Comparison of ENCODE assay signal across 18 mouse cellular contexts in genomic region chr19:28662474-28662873, GRCm38 (mm10). TPM values are rescaled to one million over a fixed set of nuclear protein-coding genes. Genes with fewer than 3 reads are reported as not detected.
DNase-seq lines count a peak whose midpoint lies in the region; ATAC-seq and TF ChIP-seq lines count a peak whose summit lies in the region.
"Had no signal": no experiment of that assay in that cellular context is flagged by ENCODE, and none has a peak within 500 bp of the region (broad histone marks: within the 10 kb centered on the region; RNA-seq: fewer than 3 reads in every experiment).

No protein-coding gene starts in this region.

- no peak for ATAC-seq in heart, embryonic 12.5 days (ENCODE audit: insufficient number of reproducible peaks, low FRiP score)
- no peak for ATAC-seq in heart, embryonic 16.5 days (replicated peaks; ENCODE audit: extremely low read depth, insufficient read depth, low FRiP score)
- no peak for ATAC-seq in kidney, postnatal 0 days (replicated peaks; ENCODE audit: low FRiP score, low read depth)
- ATAC-seq: activated CD4-positive, CD25-positive, alpha-beta regulatory T cell, adult 4 months; forebrain, embryonic 15.5 days; intestine, embryonic 16.5 days had no signal

- H3K9ac ChIP-seq in heart, embryonic 12.5 days: no peak overlapping the region
- no peak overlapping the region for H3K9ac ChIP-seq in heart, embryonic 16.5 days (ENCODE audit: low read length)
- H3K9ac ChIP-seq in kidney, postnatal 0 days (ENCODE audit: low read depth, low read length): no peak overlapping the region
- H3K9ac ChIP-seq: forebrain, embryonic 15.5 days; hindbrain, embryonic 15.5 days had no signal

- 56% methylated on average over 8 of the region's 8 CpGs for WGBS in heart, embryonic 12.5 days
- WGBS in heart, embryonic 16.5 days: 59% methylated on average over 8 of the region's 8 CpGs
- 30% methylated on average over 8 of the region's 8 CpGs for WGBS in kidney, postnatal 0 days

- H3K36me3 ChIP-seq in heart, embryonic 12.5 days: no peaks in the 10 kb centered on the region
- H3K36me3 ChIP-seq in heart, embryonic 16.5 days (ENCODE audit: control insufficient read depth, insufficient read depth): no peaks in the 10 kb centered on the region
- H3K36me3 ChIP-seq in kidney, postnatal 0 days (ENCODE audit: insufficient read depth, low read length): no peaks in the 10 kb centered on the region
- H3K36me3 ChIP-seq: forebrain, embryonic 15.5 days; G1E; hindbrain, embryonic 15.5 days had no signal

- TF ChIP-seq CTCF in kidney, postnatal 0 days (IDR thresholded peaks at IDR 0.05; ENCODE audit: low read depth): no peak

- no peak for DNase-seq in heart, adult 8-10 months (ENCODE audit: low spot score)
- DNase-seq in heart, postnatal 4 days: no peak
- peak; percentile 67 for DNase-seq in kidney, postnatal 0 days (ENCODE audit: low spot score)
- no peak for DNase-seq in kidney, postnatal 14 days
- DNase-seq in ZHBTc4 (ENCODE audit: low read depth, low spot score): peak; percentile 23
- no peak for DNase-seq in cerebellum, postnatal 14 days
- DNase-seq: adrenal gland, postnatal 14 days; cerebellum, adult 18-20 months; cerebellum, adult 9-11 months; gastrocnemius, postnatal 36 days; kidney, adult 8-10 months had no signal

- H3K4me2 ChIP-seq in heart, embryonic 12.5 days: peak overlapping the region; percentile 43
- peak overlapping the region; percentile 46 for H3K4me2 ChIP-seq in heart, embryonic 16.5 days (ENCODE audit: low read depth, low read length)
- peak overlapping the region; percentile 30 for H3K4me2 ChIP-seq in kidney, postnatal 0 days (ENCODE audit: low read length)
- H3K4me2 ChIP-seq: forebrain, embryonic 15.5 days; hindbrain, embryonic 15.5 days had no signal

- H3K27me3 ChIP-seq in heart, embryonic 12.5 days (replicated peaks): no peaks in the 10 kb centered on the region
- H3K27me3 ChIP-seq in heart, embryonic 16.5 days (ENCODE audit: control insufficient read depth, insufficient read depth, low read length): no peaks in the 10 kb centered on the region
- H3K27me3 ChIP-seq in kidney, postnatal 0 days (ENCODE audit: insufficient read depth, low read length): no peaks in the 10 kb centered on the region
- H3K27me3 ChIP-seq: forebrain, embryonic 15.5 days had no signal

- no peaks in the 10 kb centered on the region for H3K9me3 ChIP-seq in heart, embryonic 12.5 days (replicated peaks)
- H3K9me3 ChIP-seq in heart, embryonic 16.5 days (replicated peaks; ENCODE audit: control insufficient read depth, low read length): no peaks in the 10 kb centered on the region
- H3K9me3 ChIP-seq in kidney, postnatal 0 days (replicated peaks; ENCODE audit: low read length): no peaks in the 10 kb centered on the region
- H3K9me3 ChIP-seq: forebrain, embryonic 15.5 days; G1E; hindbrain, embryonic 15.5 days had no signal

- peaks cover 17% of the 10 kb centered on the region; the same call in 1 of the 2 replicates for H3K4me1 ChIP-seq in heart, embryonic 12.5 days (replicated peaks)
- H3K4me1 ChIP-seq in heart, embryonic 16.5 days (ENCODE audit: control insufficient read depth, insufficient read depth, low read length): no peaks in the 10 kb centered on the region; the same call in 1 of the 2 replicates
- peaks cover 16% of the 10 kb centered on the region for H3K4me1 ChIP-seq in kidney, postnatal 0 days (replicated peaks; ENCODE audit: insufficient read depth, low read length)
- H3K4me1 ChIP-seq: forebrain, embryonic 15.5 days; hindbrain, embryonic 15.5 days had no signal

- H3K27ac ChIP-seq in heart, embryonic 12.5 days (ENCODE audit: poor library complexity, severe bottlenecking): no peak overlapping the region
- no peak overlapping the region for H3K27ac ChIP-seq in heart, embryonic 16.5 days (ENCODE audit: low read length)
- H3K27ac ChIP-seq in kidney, postnatal 0 days: no peak overlapping the region
- H3K27ac ChIP-seq: forebrain, embryonic 15.5 days; hindbrain, embryonic 15.5 days had no signal

- H3K4me3 ChIP-seq in heart, embryonic 12.5 days: peak overlapping the region; percentile 6; the same call in 1 of the 2 replicates
- no peak overlapping the region for H3K4me3 ChIP-seq in heart, embryonic 16.5 days (ENCODE audit: low read length)
- H3K4me3 ChIP-seq in kidney, postnatal 0 days (replicated peaks; ENCODE audit: low read depth, low read length): no peak overlapping the region
- H3K4me3 ChIP-seq: forebrain, embryonic 15.5 days; hindbrain, embryonic 15.5 days had no signal

RNA-seq across cellular contexts. Expression of gene Glis3, which starts 17.4 kb away (rescaled TPM):
- polyA plus RNA-seq in heart, embryonic 12.5 days (2016; fragmentation: Nextera tagmentation; extraction: Ambion mirVana): 0.72 and 1.7 TPM in 2 replicates
- 1 to 10 TPM in 3 of 4 experiments, under 1 TPM in 1; 0.98 to 1.7 (median 1.5) TPM for total RNA-seq in heart, adult 8-10 months (2022)
- polyA plus RNA-seq in heart, embryonic 16.5 days (2015; fragmentation: Nextera tagmentation; extraction: Ambion mirVana): 1.3 and 1.7 TPM in 2 replicates
- 1 to 10 TPM; 2.1 to 2.3 TPM for total RNA-seq in heart, postnatal 4 days (2021)
- polyA plus RNA-seq in kidney, postnatal 0 days (2015; fragmentation: Nextera tagmentation; extraction: Ambion mirVana): 6.0 and 7.1 TPM in 2 replicates
- polyA plus RNA-seq: G1E had no signal

Comparison
In these comparisons a context has a peak if more than half of its experiments do, and no peak if none do; other contexts are left out.
1. DNase-seq: peak in kidney, postnatal 0 days (single experiment) and ZHBTc4 (single experiment); none in heart, adult 8-10 months (single experiment), heart, postnatal 4 days (single experiment), kidney, postnatal 14 days (single experiment) and cerebellum, postnatal 14 days (0 of 2).
2. Peak in every context shown above with its lines, with median percentiles within 50 percentile points of each other: H3K4me2 ChIP-seq.